Mouse (Mus musculus): ENCODE data around the gene Cdk18.

Gene Cdk18

DNA sequence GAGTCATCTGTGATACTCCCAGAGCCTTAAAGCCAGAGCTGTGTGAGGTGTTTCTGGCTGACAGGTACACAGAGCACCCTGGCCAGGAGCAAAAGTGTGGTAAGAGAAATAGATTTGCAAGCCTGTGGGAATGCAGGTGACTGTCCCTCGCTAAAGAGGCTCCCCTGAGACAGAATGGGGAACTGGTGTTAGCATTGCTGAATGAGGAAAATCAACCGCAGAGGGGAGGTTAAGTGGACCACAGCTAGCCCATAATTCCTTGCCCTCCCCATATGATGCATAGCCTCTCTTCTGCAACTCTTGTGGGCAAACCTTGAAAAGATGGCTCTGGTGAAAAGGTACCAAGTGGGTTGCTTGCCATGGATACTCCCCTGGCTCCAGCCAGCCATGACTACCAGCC lies 9.9 kb upstream of the Cdk18 start:
- DNase-seq: no peak

DNA sequence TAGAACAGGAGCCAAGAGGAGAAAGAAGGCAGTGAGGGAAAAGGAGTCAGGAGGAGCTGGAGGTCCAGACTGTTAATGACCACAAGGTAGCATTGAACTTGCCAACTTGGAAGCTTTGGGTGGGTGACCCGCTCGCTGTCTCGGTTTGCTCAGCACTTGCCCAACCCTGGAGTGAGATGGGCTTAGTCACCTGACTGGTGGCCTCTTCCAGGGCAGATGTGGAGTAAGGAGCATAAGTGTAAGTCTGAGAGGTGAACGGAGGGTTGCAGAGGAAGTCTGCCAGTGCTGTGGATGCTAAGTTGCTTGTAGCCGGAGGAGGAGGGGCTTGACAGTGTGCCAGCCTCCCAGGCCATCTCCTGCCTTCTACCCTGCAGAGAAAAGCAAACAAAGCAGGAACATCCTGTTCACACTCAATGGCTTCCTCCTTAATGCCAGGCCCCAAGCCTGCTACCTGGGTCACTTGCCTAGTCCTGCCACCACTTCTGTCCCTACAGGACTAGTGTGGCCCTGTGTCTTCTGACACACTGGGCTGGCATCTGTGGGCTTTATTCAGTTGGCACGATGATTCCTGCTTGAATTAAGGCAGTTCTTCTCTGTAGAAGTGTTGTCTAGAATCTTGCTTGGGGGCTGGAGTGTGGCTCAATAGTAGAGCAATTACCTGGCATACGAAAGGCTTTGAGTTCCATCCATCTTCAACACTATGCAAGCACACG lies 6.6 kb upstream of the Cdk18 start:
- peak in 1 of 2 experiments; percentile 38 for DNase-seq

DNA sequence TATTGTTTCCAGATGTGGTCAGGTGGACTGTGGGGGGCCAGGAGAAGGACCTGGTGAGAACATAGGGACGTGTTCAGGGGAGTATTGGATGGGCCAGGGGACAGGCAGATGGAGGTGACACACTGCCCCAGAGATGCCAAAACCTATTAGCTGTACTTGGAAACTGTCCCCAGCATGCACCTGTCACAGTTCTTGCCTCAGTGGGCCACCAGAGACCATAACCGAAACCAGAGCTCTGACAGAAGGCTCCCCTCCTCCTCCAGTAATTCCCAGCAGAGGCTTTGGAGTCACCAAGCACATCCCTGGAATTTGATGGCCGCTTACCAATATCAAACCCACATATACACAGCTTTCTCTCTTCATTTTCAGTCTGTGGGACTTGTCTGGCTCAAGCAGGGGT lies 5.4 kb upstream of the Cdk18 start:
- DNase-seq: no peak

DNA sequence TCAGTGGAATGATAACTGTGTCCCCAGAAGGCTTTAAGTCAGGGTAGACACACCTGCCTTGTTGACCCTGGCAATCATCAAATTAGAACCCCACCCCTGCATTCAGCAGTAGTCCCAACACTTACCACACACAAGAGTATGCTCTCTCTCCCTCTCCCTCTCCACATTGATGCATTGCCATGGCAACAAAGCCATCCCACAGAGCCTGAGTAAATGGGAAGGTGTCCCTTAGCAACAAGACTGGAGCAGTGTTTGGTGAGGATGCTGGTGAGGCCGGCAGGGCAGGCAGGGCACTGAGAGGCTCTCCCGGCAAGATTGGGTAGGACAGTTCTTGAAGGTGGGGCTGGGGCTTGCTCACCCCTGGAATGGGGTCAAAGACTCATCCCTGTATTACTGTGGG lies 4.7 kb upstream of the Cdk18 start:
- DNase-seq: no peak

DNA sequence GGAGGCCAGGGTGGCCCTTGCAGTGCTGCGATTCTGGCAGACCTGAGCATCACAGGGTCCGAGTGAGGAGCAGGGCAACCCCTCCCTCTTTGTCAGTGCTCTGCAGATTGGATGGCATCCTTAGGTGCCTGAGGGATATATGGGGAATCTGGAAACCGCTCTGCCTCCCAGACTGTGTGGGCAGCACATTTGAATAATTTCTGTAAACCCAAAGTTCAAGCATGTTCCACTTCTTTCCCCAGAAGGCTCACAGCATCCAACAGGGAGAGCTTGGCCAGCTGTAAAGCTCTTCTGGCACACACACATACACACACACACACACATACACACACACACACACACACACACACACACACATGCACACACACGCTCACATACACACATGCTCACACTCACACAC lies 4.2 kb upstream of the Cdk18 start:
- DNase-seq: no peak

DNA sequence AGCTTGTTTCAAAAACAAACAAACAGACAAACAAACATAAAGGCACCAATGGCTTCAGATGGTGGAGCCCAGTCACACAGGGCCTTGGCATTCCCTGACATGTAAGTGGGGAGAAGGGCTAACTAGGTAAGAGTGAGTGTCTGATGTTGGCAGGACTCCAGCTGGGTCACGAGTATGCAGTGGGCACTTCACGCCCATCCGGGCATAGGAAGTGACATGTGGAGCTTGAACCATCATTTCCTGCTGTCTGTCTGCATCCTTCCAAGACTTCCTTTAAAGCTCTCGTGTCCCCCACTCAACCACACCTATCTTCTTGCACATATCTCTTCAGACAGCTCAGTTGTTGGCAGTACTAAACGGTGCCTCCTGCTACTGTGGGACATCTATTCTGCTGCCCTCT lies 3.6 kb upstream of the Cdk18 start:
- DNase-seq: no peak

DNA sequence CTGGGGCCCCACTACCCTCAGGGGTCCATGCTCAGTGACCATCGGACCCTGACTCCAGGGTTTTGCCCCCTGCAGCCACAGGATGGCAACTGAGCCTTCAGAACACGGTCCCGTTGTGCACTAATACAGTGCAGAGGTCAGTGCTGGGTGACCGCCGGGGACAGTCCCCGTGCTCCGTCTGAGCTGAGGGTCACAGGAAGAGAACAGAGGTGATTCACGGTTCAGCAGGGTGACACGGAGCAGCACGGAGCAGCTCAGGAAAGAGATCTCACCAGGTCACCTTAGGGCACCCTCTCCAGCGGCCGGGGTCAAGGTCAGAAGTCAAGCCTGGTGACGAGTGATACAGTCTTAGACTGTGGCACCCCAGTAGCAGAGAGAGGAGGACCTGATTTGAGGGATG lies 2.3 kb upstream of the Cdk18 start:
- DNase-seq: no peak

DNA sequence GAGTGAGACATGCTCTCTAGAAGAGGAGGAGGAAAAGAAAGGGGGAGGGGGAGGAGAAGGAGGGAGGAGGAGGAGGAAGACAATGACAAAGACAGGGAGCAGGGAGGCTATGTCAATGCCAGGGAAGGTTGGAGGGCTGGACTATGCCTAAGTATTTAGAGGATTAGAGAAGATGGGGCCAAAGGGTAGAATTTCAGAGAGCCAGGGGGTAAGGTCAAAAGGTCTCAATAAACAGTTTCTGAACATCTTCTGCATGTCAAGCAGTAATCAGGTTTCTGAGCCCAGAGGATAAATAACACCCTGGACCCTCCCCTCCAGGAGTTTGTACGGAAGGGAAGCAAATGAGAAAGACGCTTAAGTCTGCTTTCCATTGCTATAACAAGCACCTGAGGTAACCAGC lies 1.7 kb upstream of the Cdk18 start:
- no peak for DNase-seq

DNA sequence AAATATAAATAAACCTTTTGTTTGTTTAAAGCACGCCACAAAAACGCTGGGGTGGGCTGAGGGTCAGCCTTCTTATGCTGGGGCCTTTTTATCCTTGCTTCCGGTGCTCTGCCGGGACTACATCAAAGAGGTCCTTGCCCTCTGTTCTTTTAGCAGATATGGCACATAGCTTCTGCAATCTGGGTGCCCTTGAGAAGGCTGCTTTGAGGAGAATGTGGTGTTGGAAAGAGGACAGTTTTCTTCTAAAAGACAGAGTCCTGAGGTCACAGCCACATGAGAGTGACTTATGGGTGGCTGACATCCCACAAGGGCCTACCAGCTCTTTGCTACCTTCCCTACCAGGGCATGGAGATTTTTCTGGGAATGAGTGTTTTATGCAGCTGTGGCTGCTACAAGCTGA lies 1.1 kb upstream of the Cdk18 start:
- DNase-seq: no peak

DNA sequence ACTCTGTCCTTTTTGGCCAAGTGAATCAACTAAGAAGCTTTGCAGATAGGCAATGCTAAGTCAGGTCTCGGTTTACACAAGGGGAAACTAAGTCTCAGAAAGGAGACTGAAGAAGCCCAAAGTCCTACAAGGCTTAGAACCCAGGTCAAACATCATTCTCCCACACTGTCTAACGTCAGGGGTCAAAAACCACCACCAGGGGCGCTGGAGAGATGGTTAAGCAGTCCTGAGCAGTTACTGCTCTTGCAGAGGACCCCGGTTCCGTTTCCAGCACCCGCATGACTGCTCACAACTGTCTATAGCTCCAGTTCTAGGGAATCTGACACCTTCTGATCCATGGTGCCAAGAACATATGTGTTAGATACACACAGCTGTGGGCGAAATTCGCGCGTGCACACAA lies 687 bp upstream of the Cdk18 start:
- DNase-seq: peak; percentile 55 to 79

DNA sequence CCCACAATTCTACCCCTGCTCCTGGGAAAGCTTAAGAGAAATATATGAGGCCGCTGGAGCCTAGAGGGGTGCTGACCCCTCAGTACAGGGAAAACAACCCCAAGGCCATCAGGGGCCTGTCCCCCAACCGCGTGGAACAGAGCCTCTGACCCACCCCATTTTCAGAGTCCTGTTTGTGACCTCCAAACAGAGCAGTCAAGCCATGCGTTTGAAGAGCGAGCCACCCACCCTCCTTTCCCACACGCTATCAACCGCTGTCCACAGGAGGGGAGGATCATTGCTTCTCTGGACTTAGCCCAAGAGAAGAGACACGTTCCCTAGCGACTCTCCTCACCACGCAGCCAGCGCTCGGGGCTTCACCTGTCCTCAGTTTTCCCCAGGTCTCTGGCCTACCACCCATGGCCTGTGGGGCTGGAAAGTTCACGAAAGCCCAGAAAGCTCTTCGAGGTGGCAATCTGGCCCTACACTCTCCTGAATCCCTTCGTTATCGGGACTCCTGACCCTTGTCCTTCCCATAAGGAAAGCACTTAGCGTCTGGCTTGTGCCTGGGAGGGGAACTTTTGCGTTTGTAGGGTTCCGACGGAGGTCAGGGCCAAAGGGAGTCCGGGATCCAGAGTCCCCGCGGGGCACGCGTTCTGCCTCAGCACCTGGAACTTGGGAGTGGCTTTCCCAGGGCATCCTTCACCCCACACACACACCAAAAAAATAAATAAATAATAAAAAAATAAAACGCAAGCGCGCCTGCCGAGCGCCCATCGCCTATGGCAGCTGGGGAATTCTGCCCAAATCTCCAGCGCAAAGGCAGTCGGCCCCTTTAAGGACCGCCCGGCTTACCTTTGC lies 688 bp downstream of the Cdk18 start:
- no peak for DNase-seq

DNA sequence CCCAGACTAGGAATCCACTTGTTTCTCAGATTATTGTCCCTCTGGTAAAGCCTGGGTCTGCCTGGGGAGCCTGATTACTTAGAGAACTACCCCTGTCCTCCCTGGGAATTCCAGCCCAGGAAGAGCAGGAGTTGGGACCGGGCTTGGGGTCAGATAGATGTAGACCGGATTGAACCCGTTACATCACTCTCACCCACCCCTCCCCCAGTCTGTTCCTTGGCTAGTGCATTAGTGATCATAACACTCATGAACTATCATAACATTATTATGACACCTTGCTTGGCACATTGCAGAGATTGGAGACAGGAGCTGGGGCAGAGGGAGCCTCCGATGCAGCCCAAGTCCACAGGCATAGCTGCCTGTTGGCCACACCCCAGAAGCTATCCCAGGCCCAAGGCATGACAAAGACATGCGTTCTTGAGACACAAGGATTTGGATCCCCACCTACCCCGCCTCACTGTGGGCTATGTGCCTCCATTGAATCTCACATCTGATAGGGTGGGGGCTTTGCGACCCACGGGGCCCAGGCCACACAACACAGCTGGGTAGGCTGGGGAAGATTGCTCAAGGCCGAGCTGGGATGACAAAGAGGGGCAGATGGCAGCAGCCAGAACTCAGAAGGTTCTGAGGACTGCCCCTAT lies 1.4 kb downstream of the Cdk18 start:
- no peak for DNase-seq

DNA sequence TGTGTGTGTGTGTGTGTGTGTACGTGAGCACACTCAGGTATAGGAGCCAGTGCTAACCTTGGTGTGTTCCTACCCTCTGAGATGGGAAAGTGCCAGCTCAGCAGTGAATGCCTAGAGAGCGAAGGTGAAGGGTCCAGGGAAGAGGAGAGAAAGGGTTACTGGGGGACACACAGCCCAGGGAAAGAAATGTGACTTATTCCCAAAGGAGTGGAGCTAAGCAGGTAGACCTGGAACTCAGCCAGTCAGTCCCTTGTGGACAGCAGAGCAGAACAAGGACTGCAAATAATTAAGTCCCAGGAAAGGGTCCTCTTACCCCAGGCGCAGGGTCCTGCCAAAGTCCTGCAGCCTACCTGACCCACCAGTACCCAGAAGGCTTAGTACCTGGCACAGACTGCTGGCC lies 2.6 kb downstream of the Cdk18 start:
- DNase-seq: no peak

DNA sequence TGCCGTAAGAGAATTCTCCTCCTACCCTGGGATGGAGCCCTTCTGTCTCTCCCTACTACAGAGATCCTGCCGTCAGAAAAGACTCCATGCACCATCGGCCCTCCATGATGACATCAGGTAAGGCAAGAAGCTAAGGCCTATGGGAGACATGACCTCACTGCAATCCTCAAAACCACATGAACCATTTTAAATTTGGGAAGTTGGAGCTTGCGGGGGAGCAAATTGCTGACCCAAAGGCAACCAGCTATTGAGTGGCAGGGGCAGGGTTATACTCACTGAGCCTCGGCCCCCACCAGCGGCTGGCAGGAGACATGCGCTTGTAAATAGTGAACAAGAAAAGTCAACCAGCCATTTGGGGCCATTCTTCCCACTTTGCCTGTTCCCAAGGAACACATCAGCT lies 3.9 kb downstream of the Cdk18 start:
- no peak for DNase-seq

DNA sequence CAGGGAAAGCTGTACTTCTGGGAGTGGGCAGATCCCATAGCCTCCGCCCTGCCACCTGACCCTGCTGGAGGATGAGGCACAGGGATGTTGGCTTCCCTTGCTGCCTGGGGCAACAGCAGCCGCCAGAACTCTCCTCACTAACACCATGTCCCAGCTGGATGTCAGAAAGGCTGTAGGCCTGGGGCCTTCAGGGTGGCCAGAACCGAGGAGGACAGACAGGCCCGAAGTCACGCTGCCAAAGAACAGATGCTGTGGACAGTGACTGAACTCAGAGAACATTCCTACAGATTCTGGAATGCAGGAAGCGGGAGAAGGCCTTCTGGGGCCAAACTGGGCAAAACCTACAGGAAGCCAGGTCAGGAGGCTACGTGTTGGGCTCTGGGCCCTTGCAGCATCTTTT lies 11.2 kb downstream of the Cdk18 start:
- DNase-seq: no peak

DNA sequence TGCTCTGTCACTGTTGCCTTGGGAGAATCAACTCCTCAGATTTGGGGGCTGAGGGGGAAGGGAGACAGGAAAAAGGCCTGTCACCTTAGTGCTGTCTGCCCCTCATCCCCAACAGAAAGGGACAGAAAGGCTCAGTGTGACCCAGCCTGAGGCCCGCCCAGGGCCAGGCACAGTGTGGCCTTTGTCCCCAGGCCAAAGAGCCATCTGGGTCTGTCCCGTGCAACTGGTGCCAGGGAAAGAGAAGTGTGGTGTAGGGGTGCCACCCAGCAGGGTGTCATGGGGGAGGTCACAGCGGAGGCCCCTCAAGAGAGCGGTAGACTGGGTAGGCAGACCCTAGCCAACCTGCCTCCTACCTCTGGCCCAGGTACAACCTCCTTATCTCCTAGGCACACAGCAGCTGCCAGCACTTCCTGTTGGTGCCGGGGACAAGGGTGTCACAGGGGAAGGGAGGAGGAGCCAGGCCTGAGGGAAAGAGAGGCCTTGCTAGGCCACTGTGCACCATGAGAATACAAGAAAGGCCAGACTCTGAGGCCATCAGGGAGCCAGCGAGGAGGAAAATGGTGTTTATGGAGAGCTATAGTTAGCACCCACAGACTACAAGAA lies 13.6 kb downstream of the Cdk18 start:
- DNase-seq: peak; percentile 32

DNA sequence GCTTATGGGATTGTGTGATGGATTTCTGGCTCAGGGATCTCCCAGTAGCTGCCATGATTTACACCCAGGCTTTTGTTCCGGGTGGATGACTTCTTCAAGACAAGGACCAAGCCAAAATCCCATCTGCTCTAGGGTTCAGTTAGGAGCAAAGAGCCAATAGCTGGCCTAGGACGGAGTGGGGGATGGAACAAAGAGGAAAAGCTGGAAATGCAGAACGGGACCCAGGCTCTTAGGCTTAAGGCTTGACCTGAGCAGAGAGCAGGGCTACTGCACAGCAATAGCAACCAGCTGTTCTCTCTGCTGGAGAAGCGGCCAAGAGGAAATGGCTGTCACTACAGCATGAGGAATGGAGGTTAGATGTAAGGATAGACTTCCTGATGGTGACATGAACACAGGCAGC lies 14.2 kb downstream of the Cdk18 start:
- DNase-seq: no peak

DNA sequence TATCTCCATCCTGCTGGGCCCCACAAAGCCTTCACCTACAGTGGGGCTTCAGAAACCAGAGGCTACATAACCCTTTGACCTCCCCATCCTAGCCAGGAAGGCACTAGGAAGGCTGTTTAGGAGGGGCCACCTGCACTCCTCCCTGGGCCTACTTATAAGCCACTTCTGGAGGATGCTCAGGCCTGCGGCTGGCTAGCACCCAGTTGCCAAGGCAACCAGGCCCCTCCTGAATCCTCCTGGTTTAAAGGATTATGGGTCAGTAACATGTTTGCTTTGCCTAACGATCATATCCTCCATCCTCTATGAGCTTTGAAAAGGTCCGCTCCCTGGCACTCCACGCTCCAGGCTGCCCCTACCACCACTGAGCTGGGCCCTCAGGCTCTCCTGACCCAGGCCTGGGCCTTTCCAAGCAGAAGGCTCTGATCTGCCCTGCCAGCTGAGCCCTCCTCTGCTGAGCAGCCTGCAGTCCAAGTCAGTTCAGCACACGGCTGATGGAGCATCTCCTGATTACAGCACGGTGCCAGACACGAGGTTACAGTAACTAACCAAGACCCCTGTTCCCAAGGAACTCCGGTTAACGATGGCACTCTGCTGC lies 16.0 kb downstream of the Cdk18 start:
- peak in 1 of 2 experiments; percentile 20 for DNase-seq

DNA sequence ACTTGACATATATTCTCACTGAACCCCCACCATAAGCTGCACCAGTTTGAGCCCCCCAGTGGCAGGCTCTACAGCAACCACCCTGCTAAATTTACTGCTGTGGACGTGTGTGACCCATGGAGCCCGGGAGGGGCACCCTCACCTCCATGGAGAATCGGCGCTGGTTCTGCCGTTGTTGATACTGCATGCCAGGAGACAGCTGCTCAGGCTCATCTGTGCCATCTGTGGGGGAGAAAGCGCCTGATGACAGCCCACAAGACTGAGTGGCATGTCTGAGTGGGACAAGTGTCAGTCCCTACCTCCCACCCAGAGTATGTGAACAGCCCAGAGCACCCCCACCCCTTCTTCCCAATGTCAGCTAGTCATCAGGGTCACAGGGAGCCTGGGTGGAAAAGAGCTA lies 17.6 kb downstream of the Cdk18 start:
- no peak for DNase-seq

DNA sequence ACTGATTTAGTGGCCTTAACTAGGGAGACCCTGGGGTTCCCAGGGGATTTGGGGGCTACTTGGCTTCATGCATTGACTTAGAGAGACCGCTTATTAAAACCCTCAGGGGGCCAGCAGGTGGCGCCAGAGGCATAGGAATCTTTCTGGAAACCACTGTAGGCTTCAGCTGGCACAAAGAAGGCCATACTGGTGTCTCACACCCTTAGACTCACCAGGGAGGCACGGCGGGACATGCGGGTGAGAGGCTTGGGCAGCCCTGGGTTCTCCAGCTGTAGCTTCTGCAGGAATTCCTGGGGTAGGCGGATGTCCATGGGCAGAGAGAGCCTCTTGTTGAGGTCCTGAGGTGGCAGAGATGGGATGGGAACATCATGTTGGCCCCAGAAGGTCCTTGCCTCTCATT lies 18.2 kb downstream of the Cdk18 start:
- peak; percentile 91 to 92 for DNase-seq

DNA sequence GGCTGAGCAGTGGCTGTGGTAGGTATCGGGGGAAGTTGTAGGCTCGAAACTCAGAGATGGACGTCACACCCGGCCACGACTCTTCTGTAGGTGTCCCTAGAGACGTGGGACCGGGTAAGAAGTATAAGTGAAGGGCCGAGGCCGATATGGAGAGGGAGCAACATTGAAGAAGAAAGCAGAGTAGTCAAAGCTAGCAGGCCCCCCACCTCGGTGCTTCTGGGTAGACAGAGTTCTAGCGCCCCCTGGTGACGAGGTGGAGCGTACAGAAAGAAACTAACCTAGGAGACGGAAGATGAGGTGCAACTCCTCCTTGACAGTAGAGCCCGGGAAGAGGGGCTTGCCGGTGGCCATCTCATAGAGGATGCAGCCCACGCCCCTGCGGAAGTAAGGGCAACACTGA lies 22.9 kb downstream of the Cdk18 start:
- DNase-seq: peak; percentile 89 to 93

DNA sequence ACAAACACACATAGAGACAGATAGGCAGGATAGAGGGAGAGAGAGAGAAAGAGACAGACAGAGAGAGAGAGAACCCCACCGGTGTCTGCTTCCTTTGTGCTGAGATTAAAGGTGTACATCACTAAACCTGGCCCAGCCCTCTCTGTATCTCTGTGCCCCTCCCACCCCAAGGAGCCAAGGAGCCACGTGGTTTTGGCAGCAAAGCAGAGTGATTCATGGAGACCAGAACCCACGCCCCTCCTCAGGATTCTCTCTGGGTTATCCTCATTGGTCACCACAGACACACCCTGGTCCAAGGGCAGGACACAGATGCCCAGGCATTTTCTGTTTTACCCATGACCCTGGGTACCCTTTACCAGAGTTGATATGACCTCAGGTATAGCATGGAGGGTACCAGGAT lies 26.4 kb downstream of the Cdk18 start:
- no peak for DNase-seq

DNA sequence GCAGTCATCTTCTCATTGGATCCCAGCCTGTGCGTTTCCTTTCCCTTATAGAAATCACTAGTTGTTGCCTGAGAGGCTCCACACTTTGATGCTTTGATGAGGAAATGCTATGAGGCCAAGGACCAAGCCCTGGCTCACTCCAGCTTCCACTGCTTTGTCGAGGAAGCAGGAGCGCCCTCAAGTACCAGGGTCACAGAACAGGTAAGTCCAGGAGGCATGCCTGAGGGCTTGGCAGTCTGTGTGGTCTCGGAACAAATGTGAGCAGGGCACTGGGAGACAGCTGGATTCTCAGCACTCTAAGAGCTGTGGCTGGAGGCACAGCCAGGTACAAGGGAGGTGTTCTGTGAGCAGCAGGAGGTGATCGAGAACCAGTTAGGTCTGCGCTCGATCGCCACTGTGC lies 27.1 kb downstream of the Cdk18 start:
- no peak for DNase-seq
